Mouse (Mus musculus): ENCODE results near the gene Wt1.

Wt1 gene

DNA sequence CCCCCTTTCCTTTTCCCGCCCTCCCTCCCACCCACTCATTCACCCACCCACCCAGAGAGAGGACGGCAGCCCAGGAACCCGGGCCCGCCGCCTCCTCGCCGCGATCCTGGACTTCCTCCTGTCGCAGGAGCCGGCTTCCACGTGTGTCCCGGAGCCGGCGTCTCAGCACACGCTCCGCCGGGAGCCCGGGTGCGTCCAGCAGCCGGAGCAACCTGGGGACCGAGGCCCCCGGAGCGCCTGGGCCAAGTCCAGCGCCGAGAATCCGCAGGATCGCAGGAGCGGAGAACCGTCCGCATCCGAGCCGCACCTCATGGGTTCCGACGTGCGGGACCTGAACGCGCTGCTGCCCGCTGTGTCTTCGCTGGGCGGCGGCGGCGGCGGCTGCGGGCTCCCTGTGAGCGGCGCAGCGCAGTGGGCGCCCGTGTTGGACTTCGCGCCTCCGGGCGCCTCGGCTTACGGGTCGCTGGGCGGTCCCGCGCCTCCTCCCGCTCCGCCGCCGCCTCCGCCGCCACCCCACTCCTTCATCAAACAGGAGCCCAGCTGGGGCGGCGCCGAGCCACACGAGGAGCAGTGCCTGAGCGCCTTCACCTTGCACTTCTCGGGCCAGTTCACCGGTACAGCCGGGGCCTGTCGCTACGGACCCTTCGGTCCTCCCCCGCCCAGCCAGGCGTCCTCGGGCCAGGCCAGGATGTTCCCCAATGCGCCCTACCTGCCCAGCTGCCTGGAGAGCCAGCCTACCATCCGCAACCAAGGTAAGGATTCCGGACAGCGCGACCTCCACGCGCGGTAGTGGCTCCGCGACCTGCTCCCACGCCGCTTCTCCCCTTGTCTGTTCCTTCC lies 582 bp downstream of the Wt1 start:
- no peak for DNase-seq

DNA sequence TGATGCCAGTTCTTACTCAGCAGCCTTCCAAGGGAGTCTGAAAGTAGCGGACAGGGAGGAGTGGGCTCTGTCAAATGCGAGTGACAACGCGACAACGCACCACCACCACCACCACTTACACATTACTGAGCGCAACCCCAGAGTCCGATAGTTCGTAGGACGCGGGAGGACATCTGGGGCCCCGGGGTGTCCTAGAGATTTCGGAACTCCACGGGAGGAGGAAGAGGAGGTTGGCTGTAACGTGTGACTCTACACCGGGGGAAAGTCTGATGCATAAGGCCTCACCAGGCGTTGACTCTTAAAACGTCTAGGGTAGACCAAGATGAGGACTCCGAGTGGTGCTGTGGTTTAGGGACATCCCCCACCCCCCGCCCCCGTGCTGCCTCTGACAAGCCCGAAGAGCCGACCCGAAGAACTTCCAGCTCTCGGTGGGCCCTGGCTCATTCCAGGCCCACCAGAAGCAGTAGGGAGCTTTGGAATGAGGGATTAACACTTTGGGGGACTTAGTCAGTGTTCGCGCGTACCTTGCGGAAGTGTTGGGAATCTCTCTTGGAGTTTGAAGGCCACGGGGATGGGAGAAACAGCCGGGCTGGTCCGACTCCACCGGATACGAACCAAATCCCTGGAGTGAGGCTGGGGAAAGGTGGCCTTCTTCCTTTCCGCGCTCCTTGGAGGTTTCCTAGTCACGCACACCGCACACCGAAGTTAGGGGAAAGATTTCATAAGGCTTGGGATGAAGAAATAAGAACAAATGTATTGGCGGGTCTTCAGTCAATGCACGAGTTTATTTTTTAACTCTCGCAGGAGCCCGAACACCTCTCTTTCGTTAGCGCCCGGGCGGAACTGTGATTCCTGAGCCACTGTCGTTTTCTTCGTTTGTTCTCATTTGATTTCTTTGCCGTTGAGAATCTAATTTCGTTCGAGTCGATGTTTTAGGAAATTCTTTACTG lies 1.5 kb downstream of the Wt1 start:
- DNase-seq, result peak; percentile 60

DNA sequence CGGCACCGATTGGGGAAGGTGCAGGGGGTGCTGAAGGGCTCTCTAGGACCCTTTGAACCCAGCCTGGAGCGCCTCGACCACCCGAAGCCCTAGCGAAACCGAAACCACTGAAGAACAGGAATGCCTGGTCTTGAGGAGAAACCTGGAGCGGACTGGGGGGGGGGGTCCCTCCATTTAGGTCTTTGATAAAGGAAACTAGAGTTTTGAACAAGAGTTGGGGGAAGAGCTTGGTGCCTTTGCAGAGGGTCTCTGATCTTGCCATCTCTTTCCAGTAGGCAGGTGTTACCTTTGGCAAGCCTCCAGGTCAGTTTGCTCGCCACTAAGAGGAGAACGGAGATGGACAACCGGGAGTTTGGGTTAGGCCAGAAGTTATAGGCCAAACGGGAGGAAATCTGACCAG lies 2.2 kb downstream of the Wt1 start:
- DNase-seq, result no peak

DNA sequence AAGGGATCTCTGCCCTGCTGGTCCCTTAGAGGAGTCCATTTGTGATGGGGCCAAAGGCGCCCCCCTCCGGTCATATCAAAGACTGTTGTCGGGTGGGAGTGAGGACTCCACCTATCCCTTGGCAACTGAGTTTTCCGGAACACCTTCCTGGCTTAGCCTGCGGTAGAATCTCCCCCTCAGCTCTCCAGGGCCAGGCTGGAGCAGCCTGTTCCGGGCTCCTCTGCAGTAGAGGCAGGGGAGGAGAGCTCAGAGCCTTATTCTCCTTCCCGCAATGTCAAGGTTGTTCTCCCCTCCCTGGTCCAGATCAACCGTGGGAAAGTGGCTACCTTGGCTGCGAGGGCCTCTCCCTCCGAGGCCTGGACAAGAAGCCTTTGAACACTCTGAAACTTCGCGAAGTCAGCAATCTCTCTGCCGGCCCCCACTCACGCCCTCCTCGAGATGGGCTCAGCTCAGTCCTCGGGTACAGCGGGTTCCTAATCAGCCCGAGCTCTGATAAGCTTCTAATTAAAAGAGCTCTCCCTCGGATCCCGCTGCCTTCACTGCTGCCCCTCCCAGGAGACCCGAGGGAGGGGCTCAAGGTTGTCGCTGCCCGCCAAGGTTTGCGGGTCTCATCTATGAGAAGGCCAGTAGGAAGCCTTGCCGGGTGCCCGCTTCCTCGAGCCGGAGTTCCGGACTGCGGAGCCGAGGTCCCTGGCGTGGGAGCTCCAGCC lies 4.2 kb downstream of the Wt1 start:
- DNase-seq, result peak; percentile 55

DNA sequence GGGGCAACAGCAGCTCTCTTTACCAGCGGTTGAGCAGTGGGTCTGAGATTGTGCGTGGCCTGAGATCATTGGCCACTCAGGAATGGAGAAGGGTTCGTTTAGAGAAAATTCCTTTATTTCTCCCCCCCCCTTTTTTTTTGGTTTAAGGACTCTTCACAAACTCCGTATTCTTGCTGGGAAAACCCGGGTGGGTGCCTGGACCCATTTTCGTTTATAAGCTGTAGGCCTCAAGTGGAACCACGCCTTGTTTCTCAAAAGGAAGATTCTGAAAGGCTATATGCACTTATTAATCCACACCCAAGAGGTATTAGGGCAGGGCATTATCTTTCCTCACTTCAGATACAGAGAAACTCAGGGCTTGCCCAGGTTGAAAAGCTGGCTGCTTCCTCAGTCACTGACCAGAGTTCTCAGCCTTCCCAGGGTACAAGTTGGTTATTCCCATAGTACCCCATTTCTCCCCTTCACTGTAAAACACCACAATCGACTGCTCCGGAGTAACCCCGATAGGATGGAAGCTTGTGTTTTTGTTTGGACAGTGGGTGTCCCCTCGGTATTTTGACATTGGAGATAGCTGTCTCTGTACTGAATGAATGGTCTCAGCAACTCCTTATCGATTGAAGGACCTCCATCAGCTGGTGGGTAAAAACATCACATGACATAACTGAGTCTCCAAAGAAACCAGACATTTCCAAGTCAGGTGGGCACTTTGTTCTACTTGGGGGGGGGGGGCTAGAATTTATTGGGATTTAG lies 4.9 kb downstream of the Wt1 start:
- DNase-seq, result no peak

DNA sequence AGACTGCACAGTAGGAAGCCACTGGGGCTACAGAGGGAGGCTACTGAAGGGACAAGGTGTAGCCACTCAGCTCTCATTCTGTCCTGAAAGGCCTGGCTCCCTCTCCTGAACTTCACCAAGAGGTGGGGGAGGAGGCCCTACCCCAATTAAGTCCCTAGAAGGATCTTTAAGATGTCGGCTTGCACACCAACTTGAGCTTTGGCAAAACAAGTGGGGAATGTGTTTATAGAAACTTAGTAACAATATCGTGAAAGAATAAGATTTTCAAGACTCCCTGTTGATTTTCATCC lies 5.4 kb downstream of the Wt1 start:
- no peak for DNase-seq

DNA sequence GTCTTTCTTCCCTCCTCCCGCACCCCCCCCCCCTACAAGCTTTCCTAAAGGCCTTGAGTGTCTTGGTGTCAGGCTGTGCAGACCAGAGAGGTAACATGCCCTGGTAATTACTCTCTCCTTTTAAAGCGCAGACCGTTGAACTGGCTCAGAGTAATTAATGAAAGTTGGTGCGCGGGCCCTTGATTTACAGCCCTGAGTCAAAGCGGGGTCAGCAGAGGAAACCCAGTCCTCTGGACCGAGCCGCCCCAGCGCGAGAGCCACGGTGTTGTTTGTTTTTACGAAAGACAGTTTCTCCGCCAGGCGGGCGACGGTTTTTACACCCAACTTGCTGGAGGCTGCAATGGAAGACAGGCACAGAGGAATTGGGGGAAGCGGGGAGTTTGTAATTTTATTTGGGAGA lies 6.0 kb downstream of the Wt1 start:
- DNase-seq, result no peak

DNA sequence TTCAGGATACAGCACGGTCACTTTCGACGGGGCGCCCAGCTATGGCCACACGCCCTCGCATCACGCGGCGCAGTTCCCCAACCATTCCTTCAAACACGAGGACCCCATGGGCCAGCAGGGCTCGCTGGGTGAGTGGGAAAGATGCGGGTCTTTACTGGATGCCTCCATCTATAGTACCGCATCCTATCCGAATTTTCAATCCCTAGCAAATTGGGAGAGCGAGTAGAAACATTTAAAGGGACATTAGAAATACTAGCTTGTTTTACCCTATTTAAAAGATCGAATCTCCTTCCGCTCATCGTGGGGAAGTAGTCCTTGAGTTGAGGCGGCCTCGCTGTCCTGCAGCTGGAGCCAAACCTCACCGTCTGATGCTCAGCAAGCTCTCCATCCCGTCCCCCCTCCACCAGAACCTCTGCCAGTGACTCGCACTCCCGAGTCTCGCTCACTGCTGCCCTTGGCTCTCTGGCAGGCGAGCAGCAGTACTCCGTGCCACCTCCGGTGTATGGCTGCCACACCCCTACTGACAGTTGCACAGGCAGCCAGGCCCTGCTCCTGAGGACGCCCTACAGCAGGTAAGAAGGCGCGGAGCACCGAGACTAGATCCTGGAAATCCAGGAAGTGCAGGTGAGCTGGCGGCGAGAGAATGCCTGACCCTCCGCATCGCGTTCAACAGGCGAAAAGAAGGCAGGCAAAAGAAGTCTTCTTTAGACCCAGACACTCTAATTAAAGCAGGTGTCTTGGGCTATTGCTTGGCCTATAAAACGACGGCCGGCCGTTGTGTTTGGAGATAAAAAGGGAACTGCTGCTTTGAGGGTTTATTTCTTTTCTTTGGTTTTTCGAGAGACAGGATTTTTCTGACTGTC lies 6.8 kb downstream of the Wt1 start:
- no peak for DNase-seq

DNA sequence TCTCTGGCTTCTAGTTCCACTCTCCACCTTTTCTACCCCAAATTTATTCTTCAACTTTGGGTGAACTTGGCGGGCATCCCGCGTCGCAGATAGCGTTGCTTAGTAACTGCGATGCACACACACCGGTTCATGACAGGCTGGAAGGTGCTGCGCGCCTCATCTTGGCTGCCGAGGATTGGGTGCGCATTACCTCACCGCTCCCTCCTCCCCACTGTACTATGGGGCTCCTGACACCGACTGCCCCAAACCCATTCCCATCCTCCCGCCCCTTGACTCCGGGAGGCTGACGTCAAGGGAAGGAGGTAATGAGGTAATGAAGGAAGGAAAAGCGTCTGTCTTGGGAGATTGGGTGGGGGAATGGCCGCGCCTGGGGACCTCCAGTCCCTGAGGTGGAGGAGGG lies 8.0 kb downstream of the Wt1 start:
- DNase-seq, result no peak

DNA sequence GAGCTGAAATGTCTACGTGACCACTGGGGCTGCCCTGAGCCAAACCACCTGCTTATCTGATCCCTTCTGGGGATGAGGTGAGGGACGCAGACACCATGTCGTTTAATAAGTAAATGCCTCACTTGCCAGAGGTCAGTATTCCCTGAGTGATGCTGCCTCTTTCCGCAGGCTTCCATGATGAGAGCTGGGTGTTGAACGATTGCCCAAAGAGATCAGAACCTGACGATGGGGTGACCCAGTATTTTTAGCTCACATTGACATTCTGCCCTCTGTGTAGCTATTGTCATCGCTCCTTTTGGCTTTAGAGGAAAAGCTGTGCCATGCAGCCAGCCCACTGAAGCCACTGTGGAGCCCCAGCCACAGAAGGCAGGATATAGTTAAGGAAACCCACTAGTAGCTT lies 13.1 kb downstream of the Wt1 start:
- no peak for DNase-seq

DNA sequence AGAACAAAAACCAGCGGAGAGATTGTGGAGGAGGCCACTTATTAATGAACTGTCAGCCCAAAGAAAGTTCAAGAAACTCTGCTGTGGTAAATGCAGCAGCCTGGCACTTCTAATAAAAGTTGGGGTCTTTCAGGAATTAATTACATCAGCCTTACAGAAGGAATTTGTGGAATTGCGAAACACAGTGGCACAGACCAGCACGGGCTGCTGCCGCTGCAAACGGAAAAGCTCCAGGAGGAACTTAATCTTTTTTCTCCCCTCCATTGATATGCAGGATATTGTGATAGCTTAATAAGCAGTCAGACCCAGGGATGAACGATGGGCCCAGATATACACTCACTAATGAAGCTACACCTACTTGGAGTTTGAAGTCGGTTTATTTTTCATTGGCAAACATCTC lies 15.0 kb downstream of the Wt1 start:
- DNase-seq, result no peak

DNA sequence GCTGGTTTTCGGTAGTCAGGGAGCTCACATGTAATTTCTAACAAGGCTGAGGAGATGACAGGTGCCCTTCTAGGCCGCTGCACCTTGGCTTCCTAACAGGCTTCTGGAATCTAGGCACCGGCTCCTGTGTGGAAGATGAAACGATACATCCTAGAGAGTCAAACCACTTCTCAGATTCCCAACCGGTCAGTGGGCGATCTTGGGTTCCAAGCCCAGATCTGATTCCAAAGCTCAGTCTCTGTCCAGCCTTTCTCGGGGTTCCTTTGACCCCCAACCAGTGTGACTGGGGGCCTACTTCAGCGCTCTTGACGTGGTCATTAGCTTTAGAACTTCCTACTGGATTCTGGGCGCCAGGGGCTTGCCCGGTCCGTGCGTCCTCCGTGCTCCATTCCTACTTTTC lies 17.4 kb downstream of the Wt1 start:
- no peak for DNase-seq

DNA sequence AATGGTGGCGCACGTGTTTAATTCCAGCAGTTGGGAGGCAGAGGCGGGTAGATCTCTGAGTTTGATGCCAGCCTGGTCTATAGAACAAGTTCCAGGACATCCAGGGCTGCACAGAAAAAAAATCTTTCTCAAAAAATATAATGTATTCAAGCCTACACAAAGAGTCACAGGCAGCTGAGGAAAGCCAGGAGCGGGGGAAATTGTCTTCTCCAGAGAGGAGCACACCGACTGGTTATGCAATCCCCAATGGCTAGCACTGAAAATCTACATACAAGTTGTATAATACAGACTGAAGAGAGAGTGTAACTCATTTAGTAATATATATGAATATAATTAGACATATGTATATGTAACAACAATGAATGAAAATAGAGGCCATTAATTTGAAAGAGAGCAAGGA lies 25.2 kb downstream of the Wt1 start:
- no peak for DNase-seq

DNA sequence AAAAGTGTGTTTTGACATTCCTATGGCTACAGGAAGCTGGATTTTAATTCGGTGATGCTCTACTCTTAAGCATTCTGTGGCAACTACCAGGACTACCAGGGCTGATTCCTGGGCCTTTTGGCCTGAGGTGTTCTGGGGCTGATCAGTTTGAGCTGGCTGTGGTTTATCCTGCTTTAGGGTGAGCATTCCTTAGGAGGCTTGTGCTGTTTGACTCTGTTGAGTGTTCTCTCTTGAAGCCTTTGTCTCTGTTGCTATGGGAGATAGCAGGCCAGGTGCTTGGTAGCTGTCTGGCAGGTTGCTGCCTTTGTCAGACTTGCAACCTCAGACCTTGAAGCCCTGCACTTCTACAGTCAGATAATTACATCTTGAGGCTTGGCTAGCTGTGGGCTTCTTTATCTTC lies 26.7 kb downstream of the Wt1 start:
- DNase-seq, result no peak

DNA sequence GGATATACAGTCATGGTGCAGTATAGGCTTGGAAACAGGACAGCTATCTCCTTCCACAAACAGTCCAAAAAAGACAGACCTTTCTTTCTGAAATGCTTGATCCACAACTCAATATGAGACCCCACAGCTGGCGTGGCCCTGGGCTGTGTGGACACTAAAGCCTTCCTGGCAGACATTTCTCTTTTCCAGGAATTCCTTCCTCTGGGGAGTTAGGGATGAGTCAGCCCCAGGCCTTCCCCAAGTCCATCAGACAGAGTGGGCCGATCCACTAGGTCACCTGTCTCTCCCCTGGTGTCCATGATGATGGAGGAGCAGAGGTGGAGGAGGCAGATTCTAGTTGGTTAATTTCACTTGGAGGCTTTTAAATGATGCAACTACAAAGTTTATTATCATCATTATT lies 34.6 kb downstream of the Wt1 start:
- DNase-seq, result no peak

DNA sequence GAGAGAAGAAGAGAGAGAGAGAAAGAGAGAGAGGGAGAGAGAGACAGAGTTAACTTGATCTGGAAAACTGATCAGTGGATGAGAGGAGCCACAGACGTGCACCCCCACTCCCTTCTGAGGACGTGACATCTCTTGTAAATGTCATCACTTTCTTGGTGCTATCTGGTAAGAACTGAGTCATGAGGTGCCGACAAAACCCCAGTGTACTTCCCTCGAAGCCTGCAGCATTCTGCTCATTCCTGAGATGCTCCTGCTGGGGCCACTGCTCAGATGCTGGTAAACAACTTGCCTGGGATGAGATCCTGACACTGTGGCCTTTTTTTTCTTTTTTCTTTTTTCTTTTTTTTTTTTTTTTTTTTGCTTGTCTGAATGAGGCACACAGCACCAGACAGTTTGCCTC lies 36.4 kb downstream of the Wt1 start:
- no peak for DNase-seq

DNA sequence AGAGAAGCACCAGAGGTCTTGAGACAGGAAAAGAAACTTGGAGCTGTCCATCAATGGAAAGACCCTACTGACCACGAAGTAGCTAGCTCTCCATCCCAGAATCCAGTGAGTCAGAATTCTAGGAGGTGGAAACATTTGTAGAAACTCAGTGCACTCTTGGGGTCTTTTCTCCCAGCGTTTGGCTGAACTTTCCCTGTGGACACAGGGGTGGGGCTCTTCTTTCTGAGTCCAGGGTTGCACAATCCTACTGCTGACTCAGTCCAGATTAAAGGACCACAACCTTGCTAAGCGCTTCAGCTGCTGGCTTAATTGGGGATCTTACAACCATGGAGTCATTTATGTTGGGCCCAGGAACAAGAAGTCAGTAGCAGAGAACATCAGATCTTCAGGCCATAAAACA lies 41.8 kb downstream of the Wt1 start:
- no peak for DNase-seq

DNA sequence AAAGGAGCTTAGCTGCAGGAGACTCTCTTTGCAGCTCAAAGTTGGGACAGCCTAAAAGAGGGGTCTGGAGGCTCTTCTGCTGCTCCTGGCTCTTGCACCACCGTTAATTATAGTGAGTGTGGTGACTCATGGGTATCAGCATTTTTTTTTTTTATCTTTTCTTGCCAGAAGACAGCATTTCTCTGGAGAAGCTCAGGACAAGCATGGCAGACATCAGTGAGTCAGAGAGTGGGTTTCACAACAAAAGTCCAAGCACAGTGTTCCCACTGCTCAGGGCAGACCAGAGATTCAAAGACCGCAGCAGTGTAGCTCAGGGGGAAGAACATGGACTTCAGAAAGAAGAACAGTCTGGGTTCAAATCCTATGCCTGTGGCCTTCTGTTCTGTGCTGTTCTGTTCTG lies 47.9 kb downstream of the Wt1 start:
- DNase-seq, result no peak

DNA sequence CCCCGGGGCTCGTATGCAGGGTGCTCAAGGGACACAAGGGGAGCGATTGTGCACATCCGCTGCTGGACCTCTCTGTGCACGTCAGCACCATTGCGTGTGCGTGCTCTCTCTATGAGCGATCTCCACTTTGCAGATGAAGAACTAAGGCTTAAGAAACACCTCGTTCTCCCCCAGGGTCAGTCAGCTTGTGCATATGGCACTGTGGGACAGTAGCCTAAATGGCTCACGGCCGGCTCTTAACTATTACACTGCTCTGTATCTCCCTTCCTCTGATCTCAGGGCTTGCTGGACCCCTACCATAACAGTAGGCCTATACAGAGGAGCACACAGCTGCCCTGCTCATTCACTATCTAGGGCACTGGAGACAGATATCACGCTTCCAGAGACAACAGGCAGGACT lies 52.5 kb downstream of the Wt1 start:
- no peak for DNase-seq

DNA sequence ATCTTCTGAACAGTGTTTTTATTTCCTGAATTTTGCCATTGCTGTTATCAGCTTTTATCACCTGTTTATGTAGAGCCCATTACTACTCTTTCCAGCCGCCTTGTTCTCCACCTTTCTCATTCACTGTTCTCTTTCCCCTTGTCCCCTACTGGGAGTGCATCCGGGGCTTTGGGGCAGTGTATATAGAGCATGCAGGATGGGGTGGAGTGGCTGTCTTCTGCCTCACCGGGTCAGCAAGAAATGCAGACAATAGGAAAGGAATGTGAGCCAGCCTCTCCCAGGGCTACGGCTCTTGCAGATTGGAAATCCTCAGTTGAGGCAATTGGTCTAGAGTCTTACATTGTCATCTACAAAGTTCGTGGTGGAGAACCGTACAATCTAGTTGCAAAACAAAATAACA lies 56.2 kb downstream of the Wt1 start:
- peak; percentile 19 for DNase-seq

DNA sequence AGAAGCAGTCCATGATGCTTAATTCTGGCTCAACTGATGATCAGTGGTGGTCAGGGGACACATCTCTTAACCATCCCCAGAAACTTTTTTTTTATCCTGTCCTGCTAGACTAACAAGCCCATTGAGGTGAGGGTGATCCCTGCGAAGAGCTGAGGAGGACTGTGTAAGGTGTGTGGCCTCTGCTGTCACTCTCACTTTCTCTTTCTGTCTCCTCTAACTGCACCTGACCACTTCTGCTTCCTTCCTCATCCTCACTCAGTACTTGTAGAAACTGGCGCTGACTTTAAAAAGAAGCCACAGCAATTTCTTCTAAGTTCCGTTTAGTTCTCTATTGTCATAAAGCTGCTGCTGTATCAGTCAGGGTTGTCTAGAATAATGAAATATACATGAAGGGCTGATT lies 58.8 kb downstream of the Wt1 start:
- DNase-seq, result no peak

Measured in retina, postnatal 1 day (tissue).